Mouse (Mus musculus) C2C12 (cell line): ENCODE results near the gene 1700025G04Rik.

Experiments
- CTCF ChIP-seq: IDR thresholded peaks from one replicate; pipeline ENCODE4 v1.5.1; 2011; ENCODE audit not compliant: control insufficient read depth, insufficient read depth, insufficient read length
- FOSL1 ChIP-seq: IDR thresholded peaks from one replicate; pipeline ENCODE4 v1.8.0; 2011; ENCODE audit warnings: mild to moderate bottlenecking, low read length; ENCODE audit not compliant: poor library complexity, insufficient read depth, severe bottlenecking
- MYOD1 ChIP-seq: IDR thresholded peaks from one replicate; pipeline ENCODE4 v1.6.1; 2011; ENCODE audit warnings: low read depth; ENCODE audit not compliant: control insufficient read depth, insufficient read length
- MYOG ChIP-seq: IDR thresholded peaks from one replicate; pipeline ENCODE4 v1.6.1; 2011; ENCODE audit not compliant: control insufficient read depth, insufficient read length; ENCODE audit errors: extremely low read depth
- USF1 ChIP-seq: IDR thresholded peaks from one replicate; pipeline ENCODE4 v1.6.1; 2011; ENCODE audit warnings: low read depth, mild to moderate bottlenecking, control low read depth, moderate library complexity

- TF ChIP-seq CTCF, result no peak
- TF ChIP-seq USF1, result no peak
- TF ChIP-seq MYOG, result no peak
- no peak for TF ChIP-seq MYOD1
- TF ChIP-seq FOSL1, result no peak
These were observed 114.2 kb downstream of the 1700025G04Rik start for GRCm38 (mm10) chr1:151975418-151976379.
